Mouse (Mus musculus) embryonic facial prominence, embryonic 11.5 days (tissue): Measurements from ENCODE around the gene Mgll. TPM values are rescaled to one million over a fixed set of nuclear protein-coding genes. Genes with fewer than 3 reads are reported as not detected.

Experiments used
- ATAC-seq: fragments of 200-750 bp; cut with Nextera tagmentation; replicated peaks from 2 replicates; pipeline ENCODE4 v1.8.0; 2017; ENCODE audit warnings: low read depth; ENCODE audit not compliant: insufficient number of reproducible peaks, low FRiP score, low TSS enrichment
- DNase-seq: peaks from one replicate; pipeline ENCODE4 v3.0.0-alpha.2; 2015; ENCODE audit warnings: low spot score
- H3K27ac ChIP-seq: fragments of 300-500 bp; sonication (generic); replicated peaks from 2 replicates; pipeline ENCODE4 v1.5.1; 2014; ENCODE audit warnings: mild to moderate bottlenecking, low read depth, low read length, control low read depth
- H3K27me3 ChIP-seq: fragments of 300-500 bp; sonication (generic); 2 replicates; pipeline ENCODE4 v1.6.1; 2014; ENCODE audit warnings: mild to moderate bottlenecking, low read length, moderate library complexity, mixed read lengths; ENCODE audit not compliant: control insufficient read depth, insufficient read depth
- H3K36me3 ChIP-seq: fragments of 300-500 bp; sonication (generic); replicated peaks from 2 replicates; pipeline ENCODE4 v1.6.1; 2014; ENCODE audit warnings: low read depth, mild to moderate bottlenecking, low read length, moderate library complexity, mixed read lengths; ENCODE audit not compliant: control insufficient read depth, insufficient read depth
- H3K4me1 ChIP-seq: fragments of 300-500 bp; sonication (generic); 2 replicates; pipeline ENCODE4 v1.6.1; 2014; ENCODE audit warnings: low read length, mixed read lengths; ENCODE audit not compliant: control insufficient read depth, insufficient read depth
- H3K4me2 ChIP-seq: fragments of 300-500 bp; sonication (generic); 2 replicates; pipeline ENCODE4 v1.6.1; 2014; ENCODE audit warnings: low read depth, mild to moderate bottlenecking, control low read depth, low read length, moderate library complexity
- H3K4me3 ChIP-seq: fragments of 300-500 bp; sonication (generic); 2 replicates; pipeline ENCODE4 v1.5.1; 2014; ENCODE audit warnings: low read depth, low read length, control low read depth
- H3K9ac ChIP-seq: fragments of 300-500 bp; sonication (generic); replicated peaks from 2 replicates; pipeline ENCODE4 v1.6.1; 2014; ENCODE audit warnings: mild to moderate bottlenecking, control low read depth, low read length
- H3K9me3 ChIP-seq: fragments of 300-500 bp; sonication (generic); replicated peaks from 2 replicates; pipeline ENCODE4 v1.6.1; 2016; ENCODE audit warnings: mild to moderate bottlenecking, low read length, inconsistent platforms, mixed read lengths; ENCODE audit not compliant: control insufficient read depth
- WGBS: fragments of 180-500 bp; shearing (Covaris S2); extraction: QIAGEN DNeasy Blood & Tissue Kit; methylation state at CpG from one replicate; pipeline ENCODE4 v1.1.7; 2014; 5-methylcytosine and 5-hydroxymethylcytosine counted together
- polyA plus RNA-seq: library from polyadenylated mRNA; unstranded; fragments of >200 nt; fragmentation: Nextera tagmentation; extraction: Ambion mirVana; gene quantifications from 2 replicates; pipeline ENCODE4 v1.2.1, GENCODE M21; 2014

Gene Mgll
- polyA plus RNA-seq, 1 experiment from 2014 or later, result 3.0 TPM

- Histone ChIP-seq H3K4me1 (no peaks in the 10 kb centered on the region), H3K27me3 (no peaks in the 10 kb centered on the region), H3K9ac (no peak overlapping the region), H3K4me2 (no peak overlapping the region), H3K36me3 (no peaks in the 10 kb centered on the region), H3K4me3 (no peak overlapping the region), H3K27ac (no peak overlapping the region), H3K9me3 (no peaks in the 10 kb centered on the region)
- ATAC-seq (no peak), DNase-seq (no peak)
- WGBS, result 65% methylated on average over 9 of the region's 9 CpGs
These were observed 49.8 kb downstream of the Mgll start for GRCm38 (mm10) chr6:88774055-88774454.

DNA sequence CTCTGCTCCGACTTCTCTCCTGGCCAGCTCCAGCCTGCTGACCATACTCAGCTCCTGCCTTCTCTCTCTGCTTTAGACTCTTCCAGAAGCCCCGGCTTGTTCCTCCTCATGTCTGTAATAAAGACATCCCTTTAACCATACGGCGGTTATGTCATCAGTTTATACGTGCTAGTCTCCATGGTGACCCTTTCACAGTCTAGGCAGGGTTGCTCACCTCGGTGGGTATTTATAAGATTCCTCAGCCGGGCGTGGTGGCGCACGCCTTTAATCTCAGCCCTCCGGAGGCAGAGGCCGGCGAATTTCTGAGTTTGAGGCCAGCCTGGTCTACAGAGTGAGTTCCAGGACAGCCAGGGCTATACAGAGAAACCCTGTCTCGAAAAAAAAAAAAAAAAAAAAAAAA is 51.1 kb downstream of the Mgll start:
- no peaks in the 10 kb centered on the region for H3K4me1 ChIP-seq
- DNase-seq, result no peak
- no peak overlapping the region for H3K27ac ChIP-seq
- whole genome bisulfite sequencing, result 77% methylated on average over 14 of the region's 14 CpGs
- H3K27me3 ChIP-seq, result no peaks in the 10 kb centered on the region
- H3K4me3 ChIP-seq, result no peak overlapping the region
- H3K36me3 ChIP-seq, result no peaks in the 10 kb centered on the region
- H3K9me3 ChIP-seq, result no peaks in the 10 kb centered on the region
- H3K9ac ChIP-seq, result no peak overlapping the region
- H3K4me2 ChIP-seq, result no peak overlapping the region
- no peak for ATAC-seq

DNA sequence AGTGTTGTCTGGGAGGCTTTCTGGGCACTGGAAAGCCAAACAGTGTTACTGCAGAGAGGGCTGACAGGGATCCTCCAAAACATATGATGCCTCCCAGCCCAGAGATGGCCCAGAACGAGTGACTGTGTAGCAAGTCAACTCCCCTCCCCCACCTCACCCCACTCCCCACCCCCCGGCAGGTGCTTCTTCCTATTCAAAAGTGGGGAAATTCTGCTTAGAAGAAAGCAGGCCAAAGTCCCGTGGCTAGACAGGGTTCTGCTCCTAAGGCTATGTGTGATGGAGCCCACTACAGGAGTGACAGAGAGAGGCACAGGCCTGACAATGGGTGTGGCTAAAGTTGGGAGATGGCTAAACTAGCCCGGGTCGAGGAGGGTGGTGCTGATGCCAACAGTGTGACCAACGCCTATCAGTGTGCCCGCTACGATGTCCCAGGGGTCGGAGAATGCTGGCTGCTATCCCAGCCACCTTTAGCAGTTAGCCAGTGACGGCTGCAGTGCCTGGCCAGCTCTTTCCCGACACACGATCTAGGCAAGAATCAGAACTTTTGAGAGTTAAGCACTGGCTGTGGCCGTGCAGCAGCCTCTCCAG is 52.2 kb downstream of the Mgll start:
- H3K9ac ChIP-seq, result no peak overlapping the region
- H3K4me3 ChIP-seq, result no peak overlapping the region
- H3K4me1 ChIP-seq, result no peaks in the 10 kb centered on the region
- H3K9me3 ChIP-seq, result no peaks in the 10 kb centered on the region
- H3K27ac ChIP-seq, result no peak overlapping the region
- DNase-seq (no peak), ATAC-seq (0 out of 2 replicates have a peak, but pooled peaks have one; percentile 10)
- H3K36me3 ChIP-seq, result no peaks in the 10 kb centered on the region
- 57% methylated on average over 13 of the region's 13 CpGs for WGBS
- no peaks in the 10 kb centered on the region for H3K27me3 ChIP-seq
- H3K4me2 ChIP-seq, result no peak overlapping the region

DNA sequence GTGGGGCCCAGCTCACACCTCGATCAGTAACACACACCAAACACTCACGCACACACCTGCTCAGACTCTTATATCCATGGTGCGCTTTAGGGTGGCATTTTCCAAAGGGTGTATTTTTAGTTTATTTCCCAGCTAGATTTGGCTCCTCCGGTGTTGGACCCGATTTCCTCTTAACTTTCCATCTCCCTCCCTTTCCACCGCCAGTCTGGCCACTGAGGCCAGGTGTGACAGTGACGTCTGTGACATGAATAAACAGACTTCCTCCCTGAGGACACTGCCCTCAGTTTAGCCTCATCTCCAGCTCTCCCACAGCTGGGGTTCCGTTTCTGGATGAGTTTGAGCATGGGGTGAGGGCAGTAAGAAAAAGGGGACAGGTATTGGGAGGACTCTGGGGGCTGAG is 52.8 kb downstream of the Mgll start:
- DNase-seq (no peak), ATAC-seq (no peak)
- 69% methylated on average over 8 of the region's 8 CpGs for WGBS
- H3K36me3 ChIP-seq, result no peaks in the 10 kb centered on the region
- H3K27me3 ChIP-seq, result no peaks in the 10 kb centered on the region
- no peak overlapping the region for H3K9ac ChIP-seq
- no peaks in the 10 kb centered on the region for H3K9me3 ChIP-seq
- no peak overlapping the region for H3K4me3 ChIP-seq
- H3K4me1 ChIP-seq, result no peaks in the 10 kb centered on the region
- no peak overlapping the region for H3K4me2 ChIP-seq
- H3K27ac ChIP-seq, result no peak overlapping the region

DNA sequence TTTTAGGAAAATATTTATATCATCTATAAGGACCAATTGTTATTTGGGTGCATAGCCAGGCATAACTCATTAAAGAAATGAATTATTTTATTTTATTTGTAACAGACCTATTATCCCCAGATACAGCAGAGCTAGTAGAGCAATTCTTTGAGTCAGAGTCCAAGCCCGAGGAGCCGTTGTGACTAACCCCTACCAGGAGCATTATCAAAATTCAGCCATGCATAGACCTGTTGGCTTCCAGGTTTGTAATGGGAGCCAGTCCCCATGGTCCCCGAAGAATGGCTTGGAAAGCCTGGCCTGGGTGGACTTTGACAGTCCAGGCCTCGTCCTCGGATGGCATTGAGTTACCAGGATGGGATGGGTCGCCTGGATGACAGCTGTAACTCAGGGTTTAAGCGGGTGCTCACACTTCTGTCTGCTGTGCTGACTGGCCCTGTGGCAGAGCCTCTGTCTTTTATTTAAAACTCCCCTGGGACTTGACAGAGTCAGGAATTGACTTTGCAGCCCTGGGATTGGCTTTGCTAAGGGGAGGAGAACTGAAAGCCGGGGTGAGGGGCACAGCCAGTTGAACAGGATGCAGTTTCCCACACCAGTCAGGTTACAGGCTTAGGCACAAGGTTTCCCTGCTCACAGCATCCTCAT is 54.0 kb downstream of the Mgll start:
- Histone ChIP-seq H3K9ac (no peak overlapping the region), H3K9me3 (no peaks in the 10 kb centered on the region), H3K27me3 (no peaks in the 10 kb centered on the region), H3K36me3 (no peaks in the 10 kb centered on the region), H3K27ac (no peak overlapping the region), H3K4me1 (no peaks in the 10 kb centered on the region), H3K4me2 (no peak overlapping the region), H3K4me3 (no peak overlapping the region)
- 42% methylated on average over 8 of the region's 8 CpGs for WGBS
- ATAC-seq, result 0 out of 2 replicates have a peak, but pooled peaks have one; percentile 21
- no peak for DNase-seq

DNA sequence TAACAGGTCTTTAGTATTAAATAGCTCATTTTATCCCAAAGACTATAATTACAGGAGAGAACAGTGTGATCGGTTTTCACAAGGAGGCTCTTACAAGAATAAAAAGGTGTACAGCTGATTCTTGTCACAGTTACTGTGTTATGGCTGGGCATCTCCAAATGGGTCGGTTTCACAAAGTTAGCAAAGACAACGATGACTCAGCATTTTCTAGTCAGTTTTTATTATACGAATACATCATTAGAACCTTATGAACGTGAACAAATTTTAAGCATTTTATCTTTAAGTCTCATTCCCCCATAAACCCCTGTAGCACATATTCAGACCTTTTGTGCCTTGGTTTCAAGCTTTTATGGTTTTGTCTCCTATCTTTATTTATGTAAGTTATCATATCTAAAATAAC is 55.5 kb downstream of the Mgll start:
- Histone ChIP-seq H3K36me3 (no peaks in the 10 kb centered on the region), H3K4me3 (no peak overlapping the region), H3K27ac (no peak overlapping the region), H3K9ac (no peak overlapping the region), H3K27me3 (no peaks in the 10 kb centered on the region), H3K9me3 (no peaks in the 10 kb centered on the region), H3K4me1 (no peaks in the 10 kb centered on the region), H3K4me2 (no peak overlapping the region)
- ATAC-seq (no peak), DNase-seq (no peak)
- WGBS, result 79% methylated on average over 5 of the region's 5 CpGs

DNA sequence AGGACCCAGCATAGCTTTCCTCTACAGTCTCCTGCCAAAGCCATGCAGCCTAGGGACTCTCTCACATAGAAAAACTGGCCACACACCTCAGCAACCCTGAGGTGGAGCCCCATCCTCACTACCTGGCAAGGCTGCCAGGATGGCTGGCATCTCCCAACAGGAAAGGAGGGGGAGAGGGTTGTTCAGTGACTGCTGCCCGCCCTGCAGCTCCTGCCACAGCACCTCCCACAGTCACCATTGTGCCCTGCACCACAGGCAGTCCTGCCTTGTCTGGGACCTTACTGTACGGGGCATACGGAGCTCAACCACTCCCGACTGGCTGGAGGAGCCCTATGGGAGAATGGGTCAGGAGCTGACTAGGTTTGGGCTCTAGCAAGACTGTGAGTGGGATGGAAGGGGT is 57.7 kb downstream of the Mgll start:
- Histone ChIP-seq H3K4me1 (no peaks in the 10 kb centered on the region), H3K9ac (no peak overlapping the region), H3K27me3 (no peaks in the 10 kb centered on the region), H3K4me2 (no peak overlapping the region), H3K9me3 (no peaks in the 10 kb centered on the region), H3K36me3 (no peaks in the 10 kb centered on the region), H3K27ac (no peak overlapping the region), H3K4me3 (no peak overlapping the region)
- no peak for DNase-seq
- WGBS, result 59% methylated on average over 4 of the region's 4 CpGs
- ATAC-seq, result no peak

DNA sequence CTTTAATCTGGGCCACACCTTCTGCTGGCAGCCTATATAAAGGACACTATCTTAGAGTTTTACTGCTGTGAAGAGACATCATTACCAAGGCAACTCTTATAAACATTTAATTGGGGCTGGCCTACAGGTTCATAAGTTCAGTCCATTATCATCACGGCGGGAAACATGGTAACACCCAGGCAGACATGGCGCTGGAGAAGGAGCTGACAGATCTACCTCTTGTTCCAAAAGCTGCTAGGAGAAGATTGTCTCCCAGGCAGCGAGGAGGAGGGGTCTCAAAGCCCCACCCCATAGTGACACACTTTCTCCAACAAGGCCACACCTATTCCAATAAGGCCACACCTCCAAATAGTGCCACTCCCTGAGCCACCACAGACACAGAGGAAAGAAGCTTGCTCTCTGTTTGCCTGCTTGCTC is 58.8 kb downstream of the Mgll start:
- Histone ChIP-seq H3K4me3 (no peak overlapping the region), H3K9ac (no peak overlapping the region), H3K27me3 (no peaks in the 10 kb centered on the region), H3K9me3 (no peaks in the 10 kb centered on the region), H3K27ac (no peak overlapping the region), H3K4me1 (peaks cover 3% of the 10 kb centered on the region; the same call in 1 of the 2 replicates), H3K4me2 (no peak overlapping the region), H3K36me3 (no peaks in the 10 kb centered on the region)
- WGBS, result 58% methylated on average over 4 of the region's 4 CpGs
- DNase-seq, result no peak
- no peak for ATAC-seq
